Mouse (Mus musculus) G1E (cell line): ENCODE results near the gene Ugt1a1. TPM values are rescaled to one million over a fixed set of nuclear protein-coding genes. Genes with fewer than 3 reads are reported as not detected.

Experiments used
- ATAC-seq: 2 replicates; pipeline ENCODE4 v1.8.0; 2016; ENCODE audit warnings: mild to moderate bottlenecking; ENCODE audit not compliant: insufficient number of reproducible peaks, poor library complexity, low FRiP score, severe bottlenecking; ENCODE audit errors: extremely low read depth
- DNase-seq: peaks from one replicate; pipeline ENCODE4 v3.0.0; 2012; ENCODE audit warnings: low spot score
- H3K27me3 ChIP-seq: 2 replicates; pipeline ENCODE4 v1.6.1; 2012; ENCODE audit warnings: mild to moderate bottlenecking, low read length, inconsistent platforms; ENCODE audit not compliant: insufficient read depth
- H3K36me3 ChIP-seq: replicated peaks from 2 replicates; pipeline ENCODE3; 2012; ENCODE audit warnings: mild to moderate bottlenecking, inconsistent platforms
- H3K4me1 ChIP-seq: 2 replicates; pipeline ENCODE4 v1.6.1; 2012; ENCODE audit warnings: low read depth, low read length, inconsistent platforms, mixed read lengths; ENCODE audit not compliant: insufficient read depth
- H3K4me3 ChIP-seq: 2 replicates; pipeline ENCODE4 v1.5.1; 2012; ENCODE audit warnings: low read depth, mild to moderate bottlenecking, inconsistent platforms, low read length, moderate library complexity, mixed read lengths
- H3K9me3 ChIP-seq: replicated peaks from 2 replicates; pipeline ENCODE4 v1.6.1; 2012; ENCODE audit warnings: inconsistent platforms
- CTCF ChIP-seq: IDR thresholded peaks from 2 replicates; pipeline ENCODE4 v1.5.1; 2012; ENCODE audit warnings: low read depth, low read length, inconsistent platforms, mixed read lengths
- GATA1 ChIP-seq: IDR thresholded peaks from 2 replicates; pipeline ENCODE4 v1.6.1; 2012; ENCODE audit warnings: borderline replicate concordance, low read length, inconsistent platforms, mixed read lengths
- GATA2 ChIP-seq: IDR thresholded peaks from 2 replicates; pipeline ENCODE4 v1.6.1; 2012; ENCODE audit warnings: low read depth, low read length, inconsistent platforms, borderline replicate concordance
- POLR2AphosphoS5 ChIP-seq: IDR thresholded peaks from 2 replicates; pipeline ENCODE4 v1.6.1; 2012; ENCODE audit warnings: low read depth, low read length, inconsistent platforms; ENCODE audit not compliant: insufficient replicate concordance
- TAL1 ChIP-seq: conservative IDR thresholded peaks from 2 replicates; pipeline ENCODE4 v1.6.1; 2012; ENCODE audit warnings: low read depth, low read length, inconsistent platforms, mixed read lengths
- polyA plus RNA-seq: library from polyadenylated mRNA; stranded (reverse); fragments of >175 nt; gene quantifications from 2 replicates; pipeline ENCODE4 v1.2.3, GENCODE M21; 2012
- total RNA-seq, 2 experiments: library from RNA; stranded (forward) in 1 of 2; stranded (reverse) in 1 of 2; fragments of 200-1000 nt in 1 of 2; fragments of >200 nt in 1 of 2; fragmentation: Nextera tagmentation in 1 of 2; gene quantifications; 2 replicates each; pipeline ENCODE4 v1.2.3; 2014 to 2017

Ugt1a1 gene
- total and polyA plus RNA-seq, 3 experiments: 0.22 TPM; not detected in 2

DNA sequence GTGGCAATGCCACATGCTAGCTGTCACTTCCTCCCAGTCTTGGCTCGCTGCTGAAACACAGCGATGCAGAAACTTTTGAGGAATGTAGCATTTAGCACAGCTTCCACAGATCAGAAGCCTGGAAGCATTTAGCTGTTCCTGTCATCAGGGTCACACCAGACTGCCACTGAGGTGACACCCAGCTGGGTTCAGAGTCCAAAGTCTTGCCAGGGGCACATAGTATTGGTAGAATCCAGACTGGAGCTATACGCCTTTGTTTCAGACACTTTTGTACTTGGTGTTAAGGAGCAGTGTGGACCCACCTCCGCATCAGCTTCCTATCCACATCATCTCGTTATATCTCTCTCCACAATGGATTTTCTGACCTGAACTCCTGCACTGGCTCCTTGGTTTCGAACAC, 41.8 kb downstream of the Ugt1a1 start:
- TF ChIP-seq GATA2: no peak
- TF ChIP-seq POLR2AphosphoS5: no peak
- DNase-seq (no peak), ATAC-seq (no peak)
- no peaks in the 10 kb centered on the region for H3K36me3 ChIP-seq
- H3K9me3 ChIP-seq: no peaks in the 10 kb centered on the region
- peaks cover 46% of the 10 kb centered on the region for H3K27me3 ChIP-seq
- no peak overlapping the region for H3K4me3 ChIP-seq
- H3K4me1 ChIP-seq: peaks cover 4% of the 10 kb centered on the region

DNA sequence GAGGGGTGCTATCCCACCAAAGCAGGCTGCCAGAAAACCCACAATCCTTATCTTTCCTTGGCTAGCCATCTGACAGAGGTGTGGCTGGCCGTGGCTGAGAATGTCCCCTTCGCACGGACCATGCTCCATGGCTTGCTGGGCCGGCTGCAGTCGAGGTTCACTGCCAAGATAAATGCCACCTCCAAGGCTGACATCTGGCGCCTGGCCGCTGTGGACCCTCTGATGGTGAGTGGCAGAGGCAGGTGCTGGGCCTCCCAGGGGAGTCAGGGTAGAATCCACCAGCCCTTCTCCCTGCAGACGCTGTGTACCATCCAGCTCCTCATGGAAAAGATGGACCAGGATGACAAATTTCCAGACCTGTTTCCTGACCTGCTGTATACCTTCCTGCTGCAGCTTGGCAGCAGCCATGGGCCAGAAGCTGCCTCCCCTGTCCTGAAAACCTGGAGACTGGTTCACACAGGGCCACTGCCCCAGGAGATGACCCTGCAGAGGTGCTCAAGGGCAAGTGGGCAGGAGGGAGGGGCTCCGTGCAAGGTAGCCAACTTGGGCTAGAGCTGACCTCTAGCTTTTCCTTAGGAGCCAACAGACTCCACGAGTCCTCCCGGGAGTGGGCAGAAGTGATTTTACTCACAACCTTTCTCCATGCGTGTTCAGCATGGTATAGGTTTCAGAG, 43.2 kb downstream of the Ugt1a1 start:
- Histone ChIP-seq H3K27me3 (peaks cover 38% of the 10 kb centered on the region), H3K36me3 (peaks cover 9% of the 10 kb centered on the region), H3K4me3 (no peak overlapping the region), H3K4me1 (peaks cover 4% of the 10 kb centered on the region), H3K9me3 (no peaks in the 10 kb centered on the region)
- no peak for ATAC-seq
- DNase-seq: no peak
- TF ChIP-seq GATA1 (no peak), TAL1 (no peak), POLR2AphosphoS5 (no peak; the same call in 1 of the 2 replicates), GATA2 (no peak), CTCF (no peak)

DNA sequence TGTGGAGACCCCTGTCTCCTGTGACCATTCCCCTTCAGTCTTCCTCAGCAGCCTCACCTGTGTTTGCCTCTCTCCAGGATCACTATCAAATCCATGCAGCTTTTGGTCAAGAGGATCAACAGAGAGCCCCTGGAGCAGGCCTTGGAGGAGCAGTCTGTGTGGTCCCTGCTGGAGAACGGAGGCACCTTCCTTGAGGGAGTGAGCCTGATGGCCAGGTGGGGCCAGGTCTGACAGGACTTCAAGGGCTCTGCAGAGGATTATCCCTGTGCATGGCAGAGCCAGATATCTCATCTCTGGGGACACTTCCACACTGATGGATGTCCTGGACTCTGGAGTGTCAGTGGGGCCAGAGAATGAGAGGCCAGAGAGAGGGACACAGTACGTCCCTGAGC, 43.7 kb downstream of the Ugt1a1 start:
- Histone ChIP-seq H3K4me3 (no peak overlapping the region), H3K36me3 (peaks cover 15% of the 10 kb centered on the region), H3K27me3 (peaks cover 36% of the 10 kb centered on the region), H3K9me3 (no peaks in the 10 kb centered on the region), H3K4me1 (peaks cover 6% of the 10 kb centered on the region)
- no peak for TF ChIP-seq GATA1
- TF ChIP-seq GATA2: no peak
- TF ChIP-seq CTCF: no peak
- no peak for TF ChIP-seq TAL1
- no peak for DNase-seq
- ATAC-seq: no peak

DNA sequence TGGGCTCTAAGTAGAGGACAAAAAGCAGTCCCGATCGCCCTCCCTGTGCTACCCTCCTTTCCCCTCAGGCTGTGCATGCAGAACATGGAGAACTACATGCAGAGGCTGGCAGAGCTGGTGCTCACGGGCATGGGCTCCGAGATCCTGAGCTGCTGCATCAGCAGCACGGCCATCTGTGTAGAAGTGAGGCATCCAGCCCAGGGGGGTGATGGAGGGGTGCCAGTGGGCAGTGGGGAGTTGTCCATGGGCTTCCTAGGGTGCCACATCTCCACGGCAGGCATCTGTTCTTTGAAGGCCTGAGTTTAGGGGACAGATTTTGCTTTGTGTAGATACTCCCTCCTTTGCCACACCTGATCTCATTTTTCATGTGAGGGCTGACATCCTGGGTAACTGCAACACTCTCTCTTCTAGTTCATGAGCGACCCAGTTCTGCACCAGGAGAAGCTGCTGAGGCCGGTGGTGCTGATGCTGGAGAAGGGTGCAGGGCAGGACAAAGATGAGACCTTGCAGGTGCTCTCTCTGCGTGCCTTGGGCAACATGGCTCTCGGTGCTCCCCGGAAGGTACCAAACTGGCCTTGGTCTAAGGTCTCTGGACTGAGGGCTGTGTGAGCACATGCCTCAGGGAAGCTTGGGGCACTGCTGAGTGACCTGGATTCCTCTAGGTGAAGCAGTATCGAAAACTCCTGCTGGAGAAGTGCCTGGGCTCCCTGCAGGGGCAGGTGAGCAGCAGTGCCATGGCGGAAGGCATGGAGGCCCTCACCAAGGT, 44.4 kb downstream of the Ugt1a1 start:
- Histone ChIP-seq H3K4me3 (no peak overlapping the region), H3K27me3 (peaks cover 34% of the 10 kb centered on the region), H3K36me3 (peaks cover 22% of the 10 kb centered on the region), H3K9me3 (no peaks in the 10 kb centered on the region), H3K4me1 (peaks cover 6% of the 10 kb centered on the region)
- ATAC-seq: no peak
- TF ChIP-seq CTCF (no peak), GATA2 (peak; percentile 6; the same call in 1 of the 2 replicates), TAL1 (no peak), GATA1 (no peak), POLR2AphosphoS5 (no peak; the same call in 1 of the 2 replicates)
- DNase-seq: no peak

DNA sequence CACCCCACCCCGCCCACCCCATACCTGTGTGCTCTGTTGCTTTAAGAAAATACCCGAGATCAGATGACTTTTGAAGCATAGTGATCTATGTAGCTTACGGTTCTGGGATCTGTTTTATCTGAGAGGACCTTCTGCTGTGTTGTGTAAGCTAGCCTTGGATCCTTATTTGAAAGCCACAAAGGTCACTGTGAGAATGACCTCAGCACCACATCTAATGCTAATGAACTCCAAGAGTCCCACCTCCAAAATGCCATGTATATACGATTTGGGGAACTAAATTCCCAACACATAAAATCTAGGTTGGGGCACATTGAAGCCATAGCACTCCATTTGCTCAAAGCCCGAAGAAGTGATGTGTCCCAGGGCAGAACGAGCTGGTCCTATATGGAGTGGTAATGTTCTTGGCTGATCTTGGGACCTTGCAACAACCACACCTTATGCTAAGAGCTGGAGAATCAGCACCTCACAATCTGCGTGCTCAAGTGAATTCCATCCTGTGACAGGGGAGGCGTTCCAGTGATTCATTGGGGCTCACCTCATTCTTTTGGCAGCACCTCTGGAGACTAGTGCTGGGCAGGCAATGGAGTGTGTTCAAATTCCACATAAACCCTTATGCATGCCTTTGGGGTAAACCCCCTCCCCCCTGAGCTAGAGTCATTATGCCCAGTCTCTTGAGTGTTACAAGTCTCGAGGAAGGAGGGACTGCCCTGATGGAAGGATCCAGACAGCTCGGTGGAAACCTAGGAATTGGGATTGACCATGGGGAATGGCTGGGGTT, 45.3 kb downstream of the Ugt1a1 start:
- DNase-seq (no peak), ATAC-seq (no peak)
- H3K4me3 ChIP-seq: no peak overlapping the region
- H3K4me1 ChIP-seq: peaks cover 10% of the 10 kb centered on the region
- TF ChIP-seq GATA2 (0 out of 2 replicates have a peak, but pooled peaks have one; percentile 14), CTCF (peak; percentile 24; the same call in 1 of the 2 replicates), GATA1 (no peak)
- H3K36me3 ChIP-seq: peaks cover 31% of the 10 kb centered on the region
- H3K27me3 ChIP-seq: peaks cover 29% of the 10 kb centered on the region
- no peaks in the 10 kb centered on the region for H3K9me3 ChIP-seq

DNA sequence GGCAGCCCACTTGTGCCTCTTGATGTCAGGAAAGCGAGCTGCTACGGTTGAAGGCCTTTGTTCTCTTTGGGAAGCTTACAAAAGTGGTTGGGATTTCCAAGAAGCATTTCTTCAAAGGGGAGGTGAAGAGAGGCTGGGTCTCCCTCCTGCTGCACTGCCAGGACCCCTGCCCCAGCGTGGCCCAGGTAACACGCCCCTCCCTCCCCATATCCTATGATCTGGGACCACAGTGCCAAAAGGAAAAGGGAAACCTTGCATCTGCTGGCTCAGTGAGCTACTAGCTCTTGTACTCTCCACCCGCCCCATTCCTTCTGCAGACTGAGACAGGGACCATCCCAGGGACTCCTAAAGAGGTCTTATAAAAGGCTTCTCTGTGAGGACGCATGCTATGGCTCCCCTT, 45.9 kb downstream of the Ugt1a1 start:
- peaks cover 23% of the 10 kb centered on the region for H3K27me3 ChIP-seq
- ATAC-seq: no peak
- no peak for DNase-seq
- H3K36me3 ChIP-seq: peaks cover 37% of the 10 kb centered on the region
- peaks cover 15% of the 10 kb centered on the region for H3K4me1 ChIP-seq
- TF ChIP-seq CTCF: no peak
- TF ChIP-seq GATA1: no peak
- TF ChIP-seq TAL1: no peak
- TF ChIP-seq GATA2: no peak
- no peak for TF ChIP-seq POLR2AphosphoS5
- no peak overlapping the region for H3K4me3 ChIP-seq
- H3K9me3 ChIP-seq: no peaks in the 10 kb centered on the region
